Mouse (Mus musculus) megakaryocyte, embryonic 14.5 days (primary cell): ENCODE results near the gene Kndc1.

ENCODE experiments used
- FLI1 ChIP-seq: IDR thresholded peaks from 2 replicates; pipeline ENCODE4 v1.6.1; 2012; ENCODE audit warnings: low read length, inconsistent platforms, mixed read lengths
- GATA1 ChIP-seq: IDR thresholded peaks from 3 replicates; pipeline ENCODE4 v1.6.1; 2012; ENCODE audit warnings: mixed read lengths, low read length, inconsistent platforms, borderline replicate concordance

- TF ChIP-seq GATA1 (no peak), FLI1 (no peak)
Observed at GRCm38 (mm10) chr7:139891779-139892178, 2.7 kb upstream of the Kndc1 start.
